Mouse (Mus musculus) layer of hippocampus, adult 18-20 months (tissue): ENCODE data around the gene Asxl1. TPM values are rescaled to one million over a fixed set of nuclear protein-coding genes. Genes with fewer than 3 reads are reported as not detected.
A peak's percentile ranks its signal among the peaks of the same experiment; 100 is the strongest.

ENCODE experiments used
- DNase-seq, 2 experiments: peaks; one replicate each; pipeline ENCODE4 v3.0.0; 2022; ENCODE audit warnings: low spot score in 2 of 2
- total RNA-seq, 2 experiments: library from RNA; stranded (reverse); gene quantifications; 2 replicates each; pipeline ENCODE4 v1.2.3; 2021

Gene Asxl1
- total RNA-seq, 2 experiments from 2014 or later, result 30.3 to 31.7 TPM

GRCm38 (mm10) chr2:153441228-153441627 is 95.6 kb downstream of the Asxl1 start:
- no peak for DNase-seq

- no peak for DNase-seq
These were observed 97.1 kb downstream of the Asxl1 start for GRCm38 (mm10) chr2:153442720-153443119.

GRCm38 (mm10) chr2:153443434-153444240 is 98.0 kb downstream of the Asxl1 start:
- DNase-seq, result peak in 1 of 2 experiments; percentile 31

- DNase-seq, result peak in 1 of 2 experiments; percentile 44
These were observed 98.9 kb downstream of the Asxl1 start for GRCm38 (mm10) chr2:153444254-153445136.

GRCm38 (mm10) chr2:153445137-153446016 is 99.7 kb downstream of the Asxl1 start:
- no peak for DNase-seq

GRCm38 (mm10) chr2:153446017-153446408 is 100.4 kb downstream of the Asxl1 start:
- DNase-seq, result peak in 1 of 2 experiments; percentile 89

- no peak for DNase-seq
These were observed 100.8 kb downstream of the Asxl1 start for GRCm38 (mm10) chr2:153446476-153446875.

- DNase-seq, result no peak
These were observed 102.1 kb downstream of the Asxl1 start for GRCm38 (mm10) chr2:153447719-153448118.

- no peak for DNase-seq
These were observed 102.9 kb downstream of the Asxl1 start for GRCm38 (mm10) chr2:153448519-153448918.

Other genes with a start within 250 kb of the Asxl1 start
- 1 to 10 TPM; 1.5 to 2.0 TPM for gene Hck, start 237.4 kb upstream of the Asxl1 start, total RNA-seq
- gene Tm9sf4, start 184.5 kb upstream of the Asxl1 start, total RNA-seq, result 10 to 100 TPM; 83.4 to 93.9 TPM
- gene Tspyl3, start 120.4 kb upstream of the Asxl1 start, total RNA-seq, result 10 to 100 TPM; 20.7 to 21.7 TPM
- 1 to 10 TPM; 5.9 TPM for gene Plagl2, start 104.4 kb upstream of the Asxl1 start, total RNA-seq
- 10 to 100 TPM; 15.4 to 15.8 TPM for gene Pofut1, start 104.3 kb upstream of the Asxl1 start, total RNA-seq
- 10 to 100 TPM; 54.2 to 54.8 TPM for gene Kif3b, start 54.4 kb upstream of the Asxl1 start, total RNA-seq
- not detected for gene 4930404H24Rik, start 147.0 kb downstream of the Asxl1 start, total RNA-seq
- gene Nol4l, start 184.1 kb downstream of the Asxl1 start, total RNA-seq, result 10 to 100 TPM; 46.5 to 48.1 TPM